Mouse (Mus musculus) layer of hippocampus, adult 2 months (tissue): Measurements from ENCODE around the gene Caskin2. TPM values are rescaled to one million over a fixed set of nuclear protein-coding genes. Genes with fewer than 3 reads are reported as not detected.
A peak's percentile ranks its signal among the peaks of the same experiment; 100 is the strongest.
"Not testable (repeated sequence)": the region's sequence is repeated elsewhere in the genome, so short reads cannot be mapped to it uniquely, and the experiment has no call there.

Source experiments
- DNase-seq, 2 experiments: peaks; one replicate each; pipeline ENCODE4 v3.0.0; 2022; ENCODE audit warnings: low spot score in 2 of 2
- H3K27ac ChIP-seq: fragments of 200-600 bp; 2 replicates; pipeline ENCODE4 v1.8.1; 2022
- H3K4me3 ChIP-seq: fragments of 200-600 bp; 2 replicates; pipeline ENCODE4 v1.8.1; 2022; ENCODE audit warnings: mild to moderate bottlenecking
- CTCF ChIP-seq: fragments of 200-600 bp; conservative IDR thresholded peaks from 2 replicates; pipeline ENCODE4 v1.8.1; 2022; ENCODE audit warnings: antibody characterized with exemption, mild to moderate bottlenecking, moderate library complexity
- microRNA-seq, 2 experiments: library from miRNA; unstranded; fragments of <30 nt; microRNA quantifications; one replicate each; pipeline ENCODE4 v1.2.0; 2021
- total RNA-seq, 2 experiments: library from RNA; stranded (reverse); gene quantifications; 2 replicates each; pipeline ENCODE4 v1.2.3; 2021

The Caskin2 gene
- total RNA-seq, 2 experiments from 2014 or later: 17.7 to 19.7 TPM

DNA sequence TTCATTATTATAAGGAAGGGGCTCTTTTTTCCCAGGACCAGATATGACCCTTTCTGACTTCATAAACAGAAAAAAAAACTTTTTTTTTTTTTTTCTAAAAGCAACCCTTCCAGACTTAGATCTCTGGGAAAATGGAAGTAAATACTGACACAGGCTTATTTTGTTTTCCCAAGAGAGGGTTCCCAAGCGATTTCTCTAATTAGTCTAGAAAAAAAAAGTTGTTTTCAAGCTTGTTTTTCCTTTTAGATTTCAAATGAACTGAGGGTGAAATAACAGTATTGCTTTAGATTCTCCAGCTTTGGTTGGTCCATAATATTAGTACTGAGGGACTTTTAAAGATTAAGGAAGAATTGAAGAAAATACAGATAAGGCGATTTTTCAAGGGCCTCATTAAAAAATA is 48.7 kb downstream of the Caskin2 start:
- H3K4me3 ChIP-seq: peak overlapping the region; percentile 71
- TF ChIP-seq CTCF: no peak
- no peak for DNase-seq
- H3K27ac ChIP-seq: peak overlapping the region; percentile 99

- DNase-seq, H3K4me3 ChIP-seq, H3K27ac ChIP-seq: not testable (repeated sequence)
Measured at GRCm38 (mm10) chr11:115762176-115762575, 51.3 kb downstream of the Caskin2 start.

- no peak overlapping the region for H3K27ac ChIP-seq
- TF ChIP-seq CTCF: no peak
Measured at GRCm38 (mm10) chr11:115753485-115753884, 60.0 kb downstream of the Caskin2 start.

DNA sequence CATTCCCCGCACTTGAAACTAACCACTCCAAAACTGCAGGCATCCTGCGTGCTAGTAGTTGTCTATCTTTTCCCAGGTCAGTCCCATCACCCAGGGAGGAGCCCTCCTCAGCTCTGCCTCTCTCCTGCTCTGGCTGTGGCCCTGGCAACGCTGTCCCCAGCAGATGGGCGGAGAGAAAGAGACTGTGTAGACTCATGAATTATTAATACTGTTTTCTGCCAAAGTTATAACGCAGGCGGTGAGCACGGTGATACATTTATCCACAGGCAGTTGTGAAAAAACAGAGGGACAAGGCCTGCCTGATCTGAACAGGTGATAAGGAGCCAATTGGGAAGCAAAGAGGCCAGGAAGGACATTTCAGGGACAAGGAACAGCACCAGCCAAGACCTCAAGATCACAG is 60.8 kb downstream of the Caskin2 start:
- no peak overlapping the region for H3K4me3 ChIP-seq
- no peak overlapping the region for H3K27ac ChIP-seq
- DNase-seq: no peak
- TF ChIP-seq CTCF: no peak

More at GRCm38 (mm10) chr11:115753485-115753884, 60.0 kb downstream of the Caskin2 start:
- H3K4me3 ChIP-seq: no peak overlapping the region
- no peak for DNase-seq

GRCm38 (mm10) chr11:115751725-115752124 is 61.7 kb downstream of the Caskin2 start:
- DNase-seq: no peak
- Histone ChIP-seq H3K27ac (no peak overlapping the region), H3K4me3 (no peak overlapping the region)
- no peak for TF ChIP-seq CTCF

GRCm38 (mm10) chr11:115749834-115750233 is 63.6 kb downstream of the Caskin2 start:
- H3K27ac ChIP-seq: no peak overlapping the region
- H3K4me3 ChIP-seq: no peak overlapping the region
- DNase-seq: no peak
- TF ChIP-seq CTCF: no peak

Small RNA genes within 50 kb of the gene (microRNA-seq; reads per million reads assigned to microRNA genes)
- gene Mir5621: 1.6 to 2.8 reads per million in 2 experiments

Other genes starting within 250 kb of the Caskin2 start
- 10 to 100 TPM; 48.7 to 49.3 TPM for gene Nup85, start 249.2 kb downstream of the Caskin2 start, total RNA-seq
- gene Mrps7, start 209.7 kb downstream of the Caskin2 start, total RNA-seq: 10 to 100 TPM; 50.4 to 50.8 TPM
- gene Gga3, start 209.6 kb downstream of the Caskin2 start, total RNA-seq: 10 to 100 TPM; 67.9 to 91.9 TPM
- 10 to 100 TPM; 19.5 to 22.5 TPM for gene Mif4gd, start 200.7 kb downstream of the Caskin2 start, total RNA-seq
- gene Slc25a19, start 185.3 kb downstream of the Caskin2 start, total RNA-seq: 10 to 100 TPM; 60.4 to 66.6 TPM
- 100 to 1,000 TPM; 182 to 198 TPM for gene Grb2, start 105.0 kb downstream of the Caskin2 start, total RNA-seq
- 10 to 100 TPM; 47.4 to 58.2 TPM for gene Tmem94, start 48.2 kb downstream of the Caskin2 start, total RNA-seq
- 10 to 100 TPM; 11.8 to 13.0 TPM for gene Tsen54, start 1.1 kb upstream of the Caskin2 start, total RNA-seq
- gene Llgl2, start 10.4 kb upstream of the Caskin2 start, total RNA-seq: 1 to 10 TPM; 1.6 to 2.3 TPM
- under 1 TPM; 0.22 to 0.41 TPM for gene Myo15b, start 44.8 kb upstream of the Caskin2 start, total RNA-seq
- gene Smim5, start 86.3 kb upstream of the Caskin2 start, total RNA-seq: 1 to 10 TPM in 1 of 2 experiments, under 1 TPM in 1; 0.54 to 1.3 TPM
- not detected for gene Smim6, start 98.4 kb upstream of the Caskin2 start, total RNA-seq
- gene Sap30bp, start 119.6 kb upstream of the Caskin2 start, total RNA-seq: 10 to 100 TPM; 40.8 to 47.0 TPM
- 10 to 100 TPM; 36.6 to 39.3 TPM for gene Recql5, start 119.8 kb upstream of the Caskin2 start, total RNA-seq
- 1 to 10 TPM; 6.4 to 6.6 TPM for gene Itgb4, start 161.1 kb upstream of the Caskin2 start, total RNA-seq
- gene Galk1, start 199.1 kb upstream of the Caskin2 start, total RNA-seq: 10 to 100 TPM; 13.3 to 13.5 TPM
- gene H3f3b, start 214.3 kb upstream of the Caskin2 start, total RNA-seq: 100 to 1,000 TPM; 285 to 322 TPM
- 10 to 100 TPM; 26.3 to 30.8 TPM for gene Unk, start 216.7 kb upstream of the Caskin2 start, total RNA-seq